In the genomic region with DNA sequence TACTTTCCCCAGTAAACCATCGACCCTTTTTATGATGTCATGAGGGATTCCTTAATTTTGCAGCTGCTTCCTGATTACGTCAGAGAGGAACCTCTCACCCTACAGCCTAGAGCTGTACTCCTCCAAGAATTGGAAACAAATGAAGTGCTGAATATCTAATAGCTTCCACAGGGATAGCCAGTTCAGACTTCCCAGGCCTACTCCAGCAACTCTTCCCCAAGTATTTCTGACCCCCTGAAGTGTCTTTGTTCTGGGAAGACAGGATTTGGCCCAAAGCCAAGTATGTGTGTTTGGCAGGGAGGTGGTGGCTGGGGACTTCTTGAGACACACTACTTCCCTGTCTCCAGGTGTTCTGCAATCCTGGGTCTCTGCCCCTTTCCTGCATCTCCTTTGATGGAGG, we compare ENCODE assay signal across 17 mouse cellular contexts.
A peak's percentile ranks its signal among the peaks of the same experiment; 100 is the strongest.
DNase-seq lines count a peak whose midpoint lies in the region; ATAC-seq and TF ChIP-seq lines count a peak whose summit lies in the region.
"Had no signal": no experiment of that assay in that cellular context is flagged by ENCODE, and none has a peak within 500 bp of the region (broad histone marks: within the 10 kb centered on the region; RNA-seq: fewer than 3 reads in every experiment).

No protein-coding gene starts in this region.

- H3K9me3 ChIP-seq in lung, embryonic 15.5 days: no peaks in the 10 kb centered on the region
- H3K9me3 ChIP-seq: embryonic facial prominence, embryonic 13.5 days; midbrain, embryonic 13.5 days; neural tube, embryonic 12.5 days had no signal

- no peak overlapping the region for H3K4me3 ChIP-seq in gastrocnemius, adult 2 months
- H3K4me3 ChIP-seq in lung, embryonic 15.5 days: no peak overlapping the region
- H3K4me3 ChIP-seq: embryonic facial prominence, embryonic 13.5 days; midbrain, embryonic 13.5 days; neural tube, embryonic 12.5 days had no signal

- H3K4me1 ChIP-seq in lung, embryonic 15.5 days: peaks cover 41% of the 10 kb centered on the region
- H3K4me1 ChIP-seq: neural tube, embryonic 12.5 days had no signal

- H3K27ac ChIP-seq in gastrocnemius, adult 2 months: peak overlapping the region; percentile 46
- peak overlapping the region; percentile 51 for H3K27ac ChIP-seq in lung, embryonic 15.5 days
- H3K27ac ChIP-seq: embryonic facial prominence, embryonic 13.5 days; midbrain, embryonic 13.5 days; neural tube, embryonic 12.5 days had no signal

- DNase-seq in gastrocnemius, adult 2 months: no peak
- DNase-seq in gastrocnemius, postnatal 4 days (ENCODE audit: low spot score in 2 of 2): no peak
- no peak for DNase-seq in lung, postnatal 14 days
- peak; percentile 37 for DNase-seq in brain, embryonic 14.5 days (ENCODE audit: low read depth)
- DNase-seq in lung, postnatal 4 days: peak; percentile 33 to 45
- DNase-seq in cerebellum, adult 8-10 months: no peak
- no peak for DNase-seq in cerebellum, postnatal 4 days (ENCODE audit: low spot score in 2 of 2)
- DNase-seq: B cell, adult 2 months; cerebellum, adult 9-11 months; layer of hippocampus, adult 9-11 months; right cerebral cortex, adult 18-20 months; thymus, adult 2 months had no signal

- ATAC-seq in lung, embryonic 15.5 days (ENCODE audit: borderline replicate concordance, extremely low read depth, low FRiP score, low TSS enrichment): peak; percentile 68; the same call in 1 of the 2 replicates
- ATAC-seq: forebrain, embryonic 16.5 days; midbrain, embryonic 13.5 days had no signal

- H3K27me3 ChIP-seq in lung, embryonic 15.5 days: no peaks in the 10 kb centered on the region
- H3K27me3 ChIP-seq: embryonic facial prominence, embryonic 13.5 days; midbrain, embryonic 13.5 days; neural tube, embryonic 12.5 days had no signal

- TF ChIP-seq POLR2A in brain, embryonic 14.5 days (IDR thresholded peaks at IDR 0.05; ENCODE audit: borderline replicate concordance, extremely low read depth, insufficient read depth, insufficient read length, poor library complexity, severe bottlenecking): no peak

- 23% methylated on average over 2 of the region's 2 CpGs for WGBS in lung, embryonic 15.5 days

- no peak overlapping the region for H3K9ac ChIP-seq in lung, embryonic 15.5 days
- H3K9ac ChIP-seq: embryonic facial prominence, embryonic 13.5 days; midbrain, embryonic 13.5 days; neural tube, embryonic 12.5 days had no signal

- no peaks in the 10 kb centered on the region for H3K36me3 ChIP-seq in lung, embryonic 15.5 days
- H3K36me3 ChIP-seq: embryonic facial prominence, embryonic 13.5 days; midbrain, embryonic 13.5 days had no signal

- no peak overlapping the region for H3K4me2 ChIP-seq in lung, embryonic 15.5 days
- H3K4me2 ChIP-seq: embryonic facial prominence, embryonic 13.5 days; midbrain, embryonic 13.5 days; neural tube, embryonic 12.5 days had no signal

- no peak for TF ChIP-seq CTCF in gastrocnemius, adult 2 months (IDR thresholded peaks at IDR 0.05)
- no peak for TF ChIP-seq CTCF in brain, embryonic 14.5 days (IDR thresholded peaks at IDR 0.05; ENCODE audit: borderline replicate concordance, extremely low read depth, insufficient read depth, insufficient read length)

- intact Hi-C loops in gastrocnemius, adult 2 months (cut with DNase I): no loop called here

Comparison
In these comparisons a context has a peak if more than half of its experiments do, and no peak if none do; other contexts are left out.
1. DNase-seq: peak in brain, embryonic 14.5 days (single experiment) and lung, postnatal 4 days (2 of 2); none in gastrocnemius, adult 2 months (single experiment), gastrocnemius, postnatal 4 days (0 of 2), lung, postnatal 14 days (single experiment), cerebellum, adult 8-10 months (single experiment) and cerebellum, postnatal 4 days (0 of 2).